Mouse (Mus musculus) E14TG2a.4 (cell line): Measurements from ENCODE around the gene Tcerg1l.

Source experiments
- H3K27me3 ChIP-seq: 2 replicates; pipeline ENCODE4 v1.6.1; 2014; ENCODE audit warnings: low read length, control low read depth; ENCODE audit not compliant: insufficient read depth
- H3K36me3 ChIP-seq: 2 replicates; pipeline ENCODE4 v1.6.1; 2014; ENCODE audit warnings: low read length, control low read depth; ENCODE audit not compliant: insufficient read depth
- H3K4me1 ChIP-seq: replicated peaks from 2 replicates; pipeline ENCODE4 v1.6.1; 2014; ENCODE audit warnings: low read depth, low read length, control low read depth
- H3K4me3 ChIP-seq: replicated peaks from 2 replicates; pipeline ENCODE4 v1.5.1; 2014; ENCODE audit warnings: mild to moderate bottlenecking, low read length
- H3K9me3 ChIP-seq: 2 replicates; pipeline ENCODE4 v1.6.1; 2014; ENCODE audit warnings: low read length, control low read depth
- CTCF ChIP-seq: conservative IDR thresholded peaks from 2 replicates; pipeline ENCODE4 v1.5.1; 2014; ENCODE audit warnings: low read length
- NANOG ChIP-seq: IDR thresholded peaks from 2 replicates; pipeline ENCODE4 v1.6.1; 2014; ENCODE audit warnings: borderline replicate concordance, low read length, mixed read lengths
- POU5F1 ChIP-seq: IDR thresholded peaks from 2 replicates; pipeline ENCODE4 v1.6.1; 2014; ENCODE audit warnings: low read length, borderline replicate concordance

Tcerg1l gene

GRCm38 (mm10) chr7:138397485-138398181, at the start of gene Tcerg1l:
Gene Tcerg1l (minus strand): TSS chr7:138397730.
- H3K4me3 ChIP-seq, result peak within 1 kb of the TSS; percentile 90
- no peaks in the 10 kb centered on the region for H3K36me3 ChIP-seq
- H3K9me3 ChIP-seq, result no peaks in the 10 kb centered on the region
- peaks cover 14% of the 10 kb centered on the region for H3K4me1 ChIP-seq
- peaks cover 51% of the 10 kb centered on the region for H3K27me3 ChIP-seq
- no peak for TF ChIP-seq NANOG
- TF ChIP-seq CTCF, result no peak
- TF ChIP-seq POU5F1, result no peak

- no peaks in the 10 kb centered on the region for H3K9me3 ChIP-seq
- H3K4me1 ChIP-seq, result peaks cover 17% of the 10 kb centered on the region
- H3K36me3 ChIP-seq, result no peaks in the 10 kb centered on the region
- no peak overlapping the region for H3K4me3 ChIP-seq
- TF ChIP-seq CTCF (no peak), POU5F1 (no peak), NANOG (no peak)
- H3K27me3 ChIP-seq, result no peaks in the 10 kb centered on the region
These were observed 44.6 kb upstream of the Tcerg1l start for GRCm38 (mm10) chr7:138442096-138442495.

- TF ChIP-seq POU5F1 (no peak), CTCF (peak; percentile 14)
These were observed 35.0 kb upstream of the Tcerg1l start for GRCm38 (mm10) chr7:138432541-138432940.

GRCm38 (mm10) chr7:138431456-138431855, 33.9 kb upstream of the Tcerg1l start:
- peaks cover 3% of the 10 kb centered on the region; the same call in 1 of the 2 replicates for H3K27me3 ChIP-seq
- H3K9me3 ChIP-seq, result no peaks in the 10 kb centered on the region
- H3K36me3 ChIP-seq, result no peaks in the 10 kb centered on the region
- H3K4me3 ChIP-seq, result no peak overlapping the region
- H3K4me1 ChIP-seq, result 0 out of 2 replicates have a peak, but pooled peaks cover 7% of the 10 kb centered on the region
- no peak for TF ChIP-seq NANOG
- no peak for TF ChIP-seq CTCF
- no peak for TF ChIP-seq POU5F1

More at GRCm38 (mm10) chr7:138432541-138432940, 35.0 kb upstream of the Tcerg1l start:
- 0 out of 2 replicates have a peak, but pooled peaks cover 7% of the 10 kb centered on the region for H3K4me1 ChIP-seq
- no peaks in the 10 kb centered on the region for H3K9me3 ChIP-seq
- H3K36me3 ChIP-seq, result no peaks in the 10 kb centered on the region
- H3K4me3 ChIP-seq, result no peak overlapping the region
- H3K27me3 ChIP-seq, result no peaks in the 10 kb centered on the region

- H3K4me1 ChIP-seq, result 0 out of 2 replicates have a peak, but pooled peaks cover 7% of the 10 kb centered on the region
- peaks cover 4% of the 10 kb centered on the region; the same call in 1 of the 2 replicates for H3K27me3 ChIP-seq
- H3K4me3 ChIP-seq, result no peak overlapping the region
- no peak for TF ChIP-seq POU5F1
- TF ChIP-seq CTCF, result no peak
- no peak for TF ChIP-seq NANOG
- H3K36me3 ChIP-seq, result no peaks in the 10 kb centered on the region
- H3K9me3 ChIP-seq, result no peaks in the 10 kb centered on the region
These were observed 32.4 kb upstream of the Tcerg1l start for GRCm38 (mm10) chr7:138429916-138430315.

- Histone ChIP-seq H3K4me3 (no peak overlapping the region), H3K36me3 (no peaks in the 10 kb centered on the region), H3K4me1 (peaks cover 12% of the 10 kb centered on the region; the same call in 1 of the 2 replicates), H3K27me3 (peaks cover 4% of the 10 kb centered on the region; the same call in 1 of the 2 replicates), H3K9me3 (no peaks in the 10 kb centered on the region)
- TF ChIP-seq CTCF (0 out of 2 replicates have a peak, but pooled peaks have one; percentile 28), NANOG (no peak)
These were observed 31.3 kb upstream of the Tcerg1l start for GRCm38 (mm10) chr7:138428826-138429225.

- no peaks in the 10 kb centered on the region for H3K9me3 ChIP-seq
- no peaks in the 10 kb centered on the region for H3K36me3 ChIP-seq
- no peak overlapping the region for H3K4me3 ChIP-seq
- TF ChIP-seq NANOG, result no peak
- H3K27me3 ChIP-seq, result peaks cover 4% of the 10 kb centered on the region; the same call in 1 of the 2 replicates
- peaks cover 12% of the 10 kb centered on the region; the same call in 1 of the 2 replicates for H3K4me1 ChIP-seq
These were observed 29.9 kb upstream of the Tcerg1l start for GRCm38 (mm10) chr7:138427441-138427840.

- no peak for TF ChIP-seq POU5F1
- no peak for TF ChIP-seq NANOG
- no peak for TF ChIP-seq CTCF
- Histone ChIP-seq H3K27me3 (no peaks in the 10 kb centered on the region), H3K9me3 (peaks cover 7% of the 10 kb centered on the region), H3K4me3 (no peak overlapping the region), H3K4me1 (no peaks in the 10 kb centered on the region), H3K36me3 (no peaks in the 10 kb centered on the region)
These were observed 16.0 kb upstream of the Tcerg1l start for GRCm38 (mm10) chr7:138413496-138413895.

- Histone ChIP-seq H3K27me3 (peaks cover 57% of the 10 kb centered on the region), H3K4me1 (peaks cover 11% of the 10 kb centered on the region), H3K9me3 (no peaks in the 10 kb centered on the region), H3K36me3 (no peaks in the 10 kb centered on the region), H3K4me3 (no peak overlapping the region)
- TF ChIP-seq POU5F1 (no peak), NANOG (no peak), CTCF (no peak)
These were observed 4.1 kb upstream of the Tcerg1l start for GRCm38 (mm10) chr7:138401641-138402040.
